Mouse (Mus musculus): Measurements from ENCODE around the gene Ttc39b. TPM values are rescaled to one million over a fixed set of nuclear protein-coding genes. Genes with fewer than 3 reads are reported as not detected.

Ttc39b gene
- total RNA-seq, 2 experiments from 2014 or later: 7.3 to 10.5 TPM

DNA sequence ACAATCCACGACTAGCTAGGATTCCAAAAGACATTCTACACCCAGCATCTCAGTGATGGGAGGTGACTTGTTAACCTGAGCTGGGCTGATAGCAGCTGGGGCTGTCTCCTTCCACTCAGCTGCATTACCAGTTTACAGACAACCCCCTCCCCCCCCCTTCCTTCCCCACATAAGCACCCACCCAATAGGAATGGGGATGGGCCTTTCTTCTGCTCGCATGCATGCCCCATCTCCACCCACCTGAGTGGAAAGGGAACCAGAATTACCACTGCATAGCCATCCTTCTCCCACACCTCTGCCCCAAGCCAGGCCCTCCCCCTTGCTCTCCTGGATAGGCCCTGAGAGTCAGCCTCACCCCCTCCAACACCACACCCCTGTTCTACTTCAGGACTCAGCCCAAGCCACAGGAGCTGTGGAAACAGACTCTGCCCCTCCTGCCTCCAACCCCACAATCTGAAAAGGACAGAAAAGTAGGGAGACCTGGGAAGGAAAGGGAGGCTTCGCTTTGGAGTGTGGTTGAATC lies 6.2 kb downstream of the Ttc39b start:
- DNase-seq: no peak

DNA sequence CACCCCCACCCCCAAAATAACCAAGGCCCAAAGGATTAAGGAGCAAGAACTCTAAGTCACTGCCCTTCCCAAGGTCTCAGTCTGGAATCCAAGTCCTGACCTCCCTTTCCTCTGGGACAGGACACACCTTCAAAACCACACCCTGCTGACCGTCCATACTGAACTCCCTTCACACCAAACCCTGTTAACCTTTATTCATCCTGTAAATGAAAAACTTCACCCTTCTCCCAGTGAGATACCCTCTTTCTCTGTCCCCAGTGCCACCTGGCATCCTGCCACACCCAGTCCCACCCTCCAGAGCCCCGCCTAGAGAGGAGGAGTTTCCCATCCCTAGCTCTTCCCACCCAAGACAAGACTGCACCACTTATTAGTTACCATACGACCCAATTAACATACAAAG lies 7.3 kb downstream of the Ttc39b start:
- peak; percentile 13 for DNase-seq

- no peak for DNase-seq
Measured at GRCm38 (mm10) chr4:83315930-83316329, 8.1 kb downstream of the Ttc39b start.

- peak; percentile 33 for DNase-seq
Measured at GRCm38 (mm10) chr4:83314922-83315881, 8.9 kb downstream of the Ttc39b start.

DNA sequence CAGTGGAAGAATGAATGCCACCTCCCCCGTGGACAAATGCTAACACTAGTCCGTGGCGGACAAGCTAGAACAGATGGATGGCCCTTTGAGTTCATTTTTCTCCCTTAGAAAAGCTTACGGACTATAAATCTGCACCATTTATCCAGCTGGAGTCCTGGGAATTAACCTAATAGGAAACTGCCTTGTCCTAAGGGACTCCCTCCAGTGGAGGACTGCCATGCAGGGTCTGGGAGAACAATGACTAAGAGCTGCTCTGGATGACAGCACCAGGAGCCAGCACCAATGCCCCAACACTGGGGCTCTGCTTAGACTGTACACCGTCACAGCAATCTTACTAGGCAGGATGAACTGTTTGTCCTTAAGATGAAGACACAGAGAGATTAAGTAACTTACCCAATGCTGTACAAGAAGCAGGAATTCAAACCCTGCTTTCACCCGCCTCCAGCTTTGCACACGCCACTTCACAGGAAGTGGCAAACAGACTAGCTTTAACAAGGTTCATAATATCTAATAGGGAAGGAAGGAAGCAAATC lies 9.7 kb downstream of the Ttc39b start:
- no peak for DNase-seq

DNA sequence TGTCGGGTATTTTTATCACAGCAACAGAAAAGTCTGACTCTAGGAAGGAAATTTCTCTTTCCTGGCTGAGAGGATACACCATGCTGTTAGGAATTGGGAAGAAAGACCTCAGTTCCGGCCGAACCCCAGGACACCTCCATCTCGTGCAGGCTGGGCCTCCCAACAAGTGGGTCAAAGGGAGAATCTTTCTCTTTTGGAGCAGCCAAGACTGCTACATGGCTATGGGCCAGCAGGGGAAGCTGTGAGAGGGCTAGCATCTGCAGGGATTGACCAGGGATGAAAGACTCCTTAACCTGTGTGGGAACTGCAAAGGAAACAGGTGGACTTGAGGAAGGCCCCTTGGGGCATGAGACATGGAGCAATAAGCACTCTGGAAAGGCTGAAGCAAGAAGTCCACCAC lies 11.7 kb downstream of the Ttc39b start:
- peak; percentile 7 for DNase-seq

GRCm38 (mm10) chr4:83311481-83311880 lies 12.6 kb downstream of the Ttc39b start:
- DNase-seq: no peak

- no peak for DNase-seq
Measured at GRCm38 (mm10) chr4:83310990-83311389, 13.1 kb downstream of the Ttc39b start.

GRCm38 (mm10) chr4:83308914-83309313 lies 15.1 kb downstream of the Ttc39b start:
- DNase-seq: no peak

DNA sequence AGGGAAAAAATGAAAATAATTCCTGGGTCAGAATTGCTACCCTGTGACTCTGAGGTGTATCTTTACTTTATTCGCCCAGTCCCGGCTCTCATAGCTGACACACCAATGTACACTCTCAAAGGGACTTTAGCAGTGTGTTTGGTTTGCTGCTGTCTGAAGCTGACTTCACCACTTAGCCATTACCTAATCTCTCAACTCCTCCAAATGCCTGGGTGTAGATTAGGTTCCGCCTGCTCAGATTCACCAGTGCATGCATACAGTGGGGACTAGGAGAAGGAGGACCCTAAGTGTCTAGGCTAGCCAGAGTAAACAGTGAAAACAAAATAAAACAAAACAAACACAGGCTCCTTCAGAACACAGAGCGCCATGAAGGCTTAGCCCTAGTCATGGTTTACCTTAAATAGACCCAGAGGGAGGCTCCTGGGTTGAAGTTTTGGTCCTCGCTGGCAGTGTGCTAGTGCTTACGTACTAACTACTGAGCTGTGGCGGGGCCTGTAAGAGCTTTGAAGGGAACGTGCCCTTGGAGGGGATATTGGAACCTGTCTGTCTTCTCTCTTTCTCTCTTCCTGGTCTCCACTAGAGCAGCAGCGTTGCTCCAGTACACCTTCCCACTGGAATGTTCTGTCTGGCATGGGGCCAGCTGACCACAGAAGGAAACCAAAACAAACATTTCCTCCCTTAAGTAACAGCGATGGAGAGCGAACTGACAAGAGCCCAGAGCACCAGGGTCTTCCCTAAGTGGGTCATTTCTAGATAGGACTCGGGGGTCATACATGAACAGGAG lies 16.2 kb downstream of the Ttc39b start:
- DNase-seq: peak; percentile 50

DNA sequence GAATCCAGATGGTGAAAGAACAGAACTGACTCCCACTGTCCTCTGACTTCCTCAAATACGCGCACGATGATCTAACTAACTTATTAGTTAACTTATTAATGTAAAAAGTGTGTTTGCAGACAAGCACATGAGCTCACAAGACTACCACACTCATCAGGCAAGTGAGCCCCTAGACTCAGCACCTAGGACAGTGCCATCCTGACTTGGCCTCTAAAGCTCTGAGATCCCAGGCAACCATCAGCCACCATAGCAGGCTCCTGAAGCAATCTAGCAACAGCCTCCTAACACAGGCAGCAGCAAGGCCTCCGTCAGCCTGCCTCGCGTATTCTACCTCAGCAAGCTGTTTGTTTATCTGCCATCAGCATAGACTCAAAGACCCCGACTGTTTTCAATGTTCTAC lies 17.2 kb downstream of the Ttc39b start:
- no peak for DNase-seq

- no peak for DNase-seq
Measured at GRCm38 (mm10) chr4:83305099-83305498, 19.0 kb downstream of the Ttc39b start.

DNA sequence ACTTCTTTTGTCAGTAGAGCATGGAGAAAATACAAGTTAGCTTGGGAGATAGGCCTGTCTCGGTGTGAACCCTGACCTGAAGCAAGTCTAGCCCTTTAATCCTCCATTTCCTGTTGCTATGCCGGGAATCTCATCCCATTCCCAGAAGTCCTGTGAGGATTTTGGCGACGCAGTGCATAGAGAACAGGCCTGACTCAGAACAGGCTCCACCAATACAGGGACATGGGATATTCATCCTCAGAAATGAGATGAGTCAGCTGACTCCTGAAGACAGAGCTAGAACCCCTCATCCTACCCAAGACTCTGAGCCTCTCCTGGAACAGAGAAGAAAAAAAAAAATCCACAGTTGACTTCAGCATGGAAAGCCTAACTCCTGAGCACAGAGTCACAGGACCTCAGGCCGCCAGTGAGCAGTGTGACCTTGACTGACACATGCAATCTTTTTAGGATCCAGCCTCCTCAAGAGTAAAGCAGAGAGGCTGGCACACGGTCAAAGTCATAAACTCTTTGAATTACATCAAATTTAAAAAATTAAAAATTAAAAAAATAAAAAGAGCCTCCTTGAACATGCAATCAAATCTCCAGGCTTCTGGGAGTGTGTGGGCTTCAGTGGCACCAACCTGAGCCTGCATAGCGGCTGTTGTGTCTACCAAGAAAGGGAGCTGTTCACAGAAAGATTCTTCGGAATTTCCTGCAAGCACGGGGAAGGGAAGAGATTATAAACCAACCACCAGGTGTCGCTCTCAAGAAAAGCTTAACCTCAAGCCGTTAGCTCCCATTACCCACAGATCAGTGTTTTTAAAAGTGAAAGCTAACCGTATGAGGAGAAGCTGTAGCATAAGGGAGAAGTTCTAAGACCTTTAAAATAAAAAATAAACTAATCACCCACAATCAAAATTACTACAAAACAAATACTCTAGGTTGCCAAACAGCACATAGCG lies 20.9 kb downstream of the Ttc39b start:
- DNase-seq: peak; percentile 56

GRCm38 (mm10) chr4:83302123-83302737 lies 21.8 kb downstream of the Ttc39b start:
- no peak for DNase-seq

DNA sequence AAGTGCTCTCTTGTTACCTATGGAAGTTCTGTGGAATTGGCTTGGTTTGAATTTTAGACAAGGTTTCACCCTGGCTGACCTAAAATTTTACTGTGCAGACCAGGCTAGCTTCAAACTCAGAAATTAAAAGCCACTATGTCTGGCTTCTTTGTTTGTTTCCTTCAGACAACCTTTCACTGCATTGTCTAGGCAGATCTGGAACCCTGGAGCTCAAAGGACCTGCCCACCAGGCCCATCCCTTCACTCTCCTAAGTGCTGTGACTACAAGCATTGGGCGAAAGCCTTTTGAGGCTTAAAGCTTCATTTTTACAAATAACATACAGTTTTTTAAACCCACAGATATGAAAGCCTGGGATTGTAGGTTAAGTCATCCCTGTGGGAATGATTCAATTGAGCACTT lies 22.3 kb downstream of the Ttc39b start:
- no peak for DNase-seq

GRCm38 (mm10) chr4:83284768-83285350 lies 39.2 kb downstream of the Ttc39b start:
- peak; percentile 37 for DNase-seq

- peak; percentile 28 for DNase-seq
Measured at GRCm38 (mm10) chr4:83283973-83284767, 39.9 kb downstream of the Ttc39b start.

GRCm38 (mm10) chr4:83282424-83282823 lies 41.6 kb downstream of the Ttc39b start:
- DNase-seq: no peak

GRCm38 (mm10) chr4:83279236-83279635 lies 44.8 kb downstream of the Ttc39b start:
- DNase-seq: no peak

GRCm38 (mm10) chr4:83274241-83274640 lies 49.8 kb downstream of the Ttc39b start:
- no peak for DNase-seq
